Mouse (Mus musculus): ENCODE measurements at regions not wholly inside any gene's neighbourhood (a gene's known extent, or its start where the extent isn't known, plus 50 kb on each side); places are given as distances from the start of the nearest gene placed in this dataset.

DNA sequence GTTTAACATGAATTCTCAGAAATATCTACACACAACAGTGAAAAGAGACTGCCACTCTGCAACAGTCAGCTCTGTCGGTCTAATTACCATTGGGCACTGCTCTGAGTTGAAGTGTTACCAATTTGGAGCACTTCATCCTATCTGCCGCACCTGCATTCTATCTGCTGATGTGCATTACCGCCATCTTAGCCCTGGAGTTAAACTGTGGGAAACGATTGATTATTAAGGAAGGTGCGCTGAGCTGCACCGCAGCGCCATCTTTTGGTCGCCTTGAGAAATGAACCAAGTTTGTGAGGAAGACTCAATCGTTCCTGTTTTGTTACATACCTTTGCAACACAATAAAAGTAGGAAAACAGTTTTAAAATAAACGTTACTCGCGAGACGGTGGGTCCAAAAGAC, 110.5 kb downstream of the Rergl start:
- CTCF ChIA-PET = no interaction called here

DNA sequence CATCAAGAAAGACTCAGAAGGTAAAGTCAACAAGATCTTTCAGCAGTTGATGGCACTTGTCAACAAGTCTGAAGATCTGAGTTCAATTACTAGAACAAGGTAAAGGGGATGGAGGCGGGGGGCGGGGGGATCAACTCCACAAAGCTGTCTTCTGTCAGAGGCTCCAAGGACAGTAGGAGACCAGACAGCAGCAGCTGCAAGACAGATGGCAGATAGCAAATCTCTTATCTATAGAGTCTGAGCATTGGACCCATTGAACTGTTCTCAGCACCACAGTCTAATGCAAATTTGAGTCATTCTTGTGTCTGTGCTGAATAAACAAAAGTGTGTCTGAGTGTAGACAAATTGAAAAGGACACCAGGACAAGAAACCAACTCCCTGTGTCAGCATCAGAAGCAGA, 150.8 kb downstream of the Rergl start:
- CTCF ChIA-PET = no interaction called here

DNA sequence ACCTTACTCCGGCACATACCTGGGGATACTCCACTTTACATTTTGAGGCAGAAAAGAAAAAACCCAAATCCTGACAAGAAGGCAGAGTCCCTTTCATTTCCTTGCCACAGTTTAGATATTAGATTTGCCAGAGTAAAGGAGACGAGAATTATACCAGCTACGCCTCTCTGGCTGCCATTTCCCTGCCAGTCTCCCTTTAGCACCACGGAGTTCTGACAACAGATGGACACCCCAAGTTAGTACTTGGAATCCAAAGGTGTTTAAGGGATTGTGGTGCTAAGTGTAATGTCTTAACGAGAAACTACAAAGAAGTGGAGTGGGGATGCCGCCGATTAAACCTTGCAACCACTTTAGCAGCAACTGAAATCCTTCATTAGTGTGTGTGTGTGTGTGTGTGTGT, 176.6 kb downstream of the Rergl start:
- CTCF ChIA-PET = no interaction called here

DNA sequence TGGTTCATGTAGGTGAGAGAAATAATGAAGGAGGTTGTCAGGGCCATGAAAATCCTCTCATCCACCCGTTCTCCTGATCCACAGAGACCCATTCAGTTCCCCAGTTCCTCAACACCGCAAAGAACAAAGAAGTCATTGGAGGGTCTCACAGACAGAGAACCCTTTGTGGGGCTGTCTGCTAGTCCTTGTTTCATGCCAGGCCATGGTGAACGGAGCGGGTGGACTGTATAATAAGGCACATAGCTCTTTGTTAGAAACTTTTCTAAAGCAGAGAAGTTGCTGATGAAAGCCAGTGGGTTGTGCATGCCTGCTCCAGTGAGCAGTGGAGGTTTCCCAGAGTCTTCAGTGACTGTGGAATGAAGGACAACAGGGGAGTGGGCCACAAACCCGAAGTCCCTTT, 194.1 kb downstream of the Rergl start:
- CTCF ChIA-PET = no interaction called here

DNA sequence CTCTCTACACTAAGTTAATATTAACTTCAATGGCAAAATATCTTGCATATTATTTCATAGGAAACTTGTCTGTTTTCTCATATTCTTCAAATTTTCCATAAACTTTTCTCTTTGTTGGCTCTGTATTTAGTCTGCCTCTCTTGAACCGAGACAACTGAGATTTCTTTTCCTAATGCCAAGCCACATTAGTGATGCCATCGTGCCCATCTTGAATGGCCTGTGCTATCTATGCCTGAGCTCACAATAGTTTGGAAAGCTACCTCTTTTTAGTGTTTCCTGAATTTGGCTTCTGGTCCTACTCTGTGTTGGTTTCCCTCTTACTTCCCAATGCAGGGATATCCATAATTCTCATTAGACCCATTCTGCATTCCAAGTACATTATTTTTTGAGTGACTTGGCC, 197.5 kb downstream of the Rergl start:
- CTCF ChIA-PET = no interaction called here

DNA sequence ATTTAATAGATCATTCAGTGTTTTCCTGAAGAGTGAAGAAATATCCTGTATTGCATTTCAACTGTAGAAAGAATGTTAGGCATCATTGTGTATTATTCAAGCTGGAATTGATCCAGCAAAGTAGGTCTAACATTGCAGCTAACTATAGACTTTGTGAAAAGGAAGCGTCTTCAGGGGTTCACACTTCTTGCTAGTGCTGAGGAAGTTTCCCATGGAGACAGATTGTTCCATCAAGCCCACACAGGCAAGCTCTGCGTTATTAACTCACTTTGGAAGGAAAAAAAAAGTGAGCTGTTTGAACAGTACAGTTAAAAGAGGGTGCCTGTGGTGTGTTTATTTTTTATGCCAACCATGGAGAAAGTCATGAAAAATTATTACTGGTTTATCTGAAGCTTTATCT, 206.1 kb downstream of the Rergl start:
- CTCF ChIA-PET = no interaction called here

DNA sequence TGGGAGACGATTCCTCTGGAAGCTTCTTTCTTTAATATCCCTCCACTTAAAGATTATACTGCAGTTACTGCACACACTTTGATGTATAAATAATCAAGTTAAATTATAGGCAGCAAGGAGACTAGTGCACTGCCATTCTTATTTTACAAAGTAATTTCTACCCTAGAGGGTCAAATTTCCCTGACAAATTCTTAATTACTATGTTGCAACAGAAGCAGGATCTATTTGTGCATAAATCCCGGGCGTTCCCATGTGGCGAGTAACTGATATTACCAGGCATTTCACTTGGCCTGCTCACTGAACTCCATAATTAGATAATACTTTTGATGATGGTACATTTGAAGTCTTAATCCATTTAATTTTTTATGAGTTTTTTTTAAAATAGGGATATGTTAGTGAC, 222.7 kb downstream of the Rergl start:
- CTCF ChIA-PET = no interaction called here

DNA sequence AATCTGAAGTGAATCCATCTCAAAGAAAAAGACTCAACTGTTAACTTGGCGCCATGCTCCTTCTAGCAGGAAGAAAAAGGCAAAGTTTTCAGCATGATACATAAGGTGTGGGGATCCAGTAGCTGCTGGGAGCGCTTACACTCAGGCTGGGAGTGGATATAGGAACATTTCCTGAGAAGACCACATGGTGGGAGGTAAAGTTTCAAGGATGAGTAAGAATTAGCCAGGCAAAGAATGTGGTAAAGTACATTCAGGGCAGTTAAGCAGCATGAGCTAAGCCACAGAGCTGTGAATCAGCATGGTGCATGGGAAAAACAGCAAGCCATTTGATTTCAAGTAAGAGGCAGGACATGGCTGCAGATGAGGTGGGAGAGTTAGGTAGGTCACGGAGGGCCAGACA, 226.3 kb downstream of the Rergl start:
- CTCF ChIA-PET = no interaction called here

DNA sequence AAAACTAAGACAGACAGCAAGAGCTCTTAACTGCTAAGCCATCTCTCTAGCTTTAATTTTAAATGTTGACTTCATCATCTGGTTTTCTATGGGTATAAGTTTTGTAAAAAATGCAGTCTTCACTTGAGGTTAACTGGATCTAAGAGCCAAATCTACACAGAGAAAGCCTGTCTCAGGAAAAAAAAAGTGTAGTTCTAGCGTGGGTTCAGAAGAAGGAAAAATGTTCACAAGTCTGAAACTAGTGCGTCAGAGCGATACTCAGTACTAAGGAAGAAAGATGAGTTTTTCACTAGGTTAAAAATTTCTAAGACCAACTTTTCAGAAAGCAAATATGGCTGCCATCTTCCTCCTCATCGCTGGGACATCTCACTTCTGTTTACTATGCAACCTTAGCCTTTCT, 248.1 kb downstream of the Rergl start:
- CTCF ChIA-PET = no interaction called here

DNA sequence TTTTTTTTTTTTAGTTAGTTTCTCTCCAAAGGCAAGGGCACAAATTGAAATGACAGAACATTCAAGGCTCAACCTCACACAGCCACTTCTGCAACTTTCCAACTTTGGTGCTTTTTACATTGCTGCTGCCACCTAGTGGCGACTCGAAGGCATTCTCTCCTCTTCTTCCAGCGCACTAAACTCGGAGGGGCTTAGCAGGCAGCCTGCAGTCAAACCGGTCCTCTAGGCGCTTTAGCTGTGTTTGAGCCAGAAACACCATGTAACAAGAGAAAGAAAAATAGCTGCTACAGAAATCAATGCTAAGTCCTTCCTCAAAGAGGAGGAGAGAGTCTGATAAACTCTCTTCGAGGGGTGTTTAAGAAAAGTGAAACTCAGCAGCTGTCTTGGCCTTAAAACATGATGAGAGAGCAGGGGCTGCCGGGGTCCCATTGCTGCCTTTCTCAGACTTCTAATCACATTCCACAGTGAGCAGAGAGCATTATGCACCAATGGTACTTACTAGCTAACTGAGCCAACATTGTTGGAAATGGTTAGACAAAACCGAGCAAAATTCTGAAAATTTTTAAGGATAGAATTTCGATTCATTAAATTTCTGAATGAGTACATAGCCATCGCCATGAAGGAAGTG, 252.7 kb downstream of the Rergl start:
- CTCF ChIA-PET = no interaction called here

DNA sequence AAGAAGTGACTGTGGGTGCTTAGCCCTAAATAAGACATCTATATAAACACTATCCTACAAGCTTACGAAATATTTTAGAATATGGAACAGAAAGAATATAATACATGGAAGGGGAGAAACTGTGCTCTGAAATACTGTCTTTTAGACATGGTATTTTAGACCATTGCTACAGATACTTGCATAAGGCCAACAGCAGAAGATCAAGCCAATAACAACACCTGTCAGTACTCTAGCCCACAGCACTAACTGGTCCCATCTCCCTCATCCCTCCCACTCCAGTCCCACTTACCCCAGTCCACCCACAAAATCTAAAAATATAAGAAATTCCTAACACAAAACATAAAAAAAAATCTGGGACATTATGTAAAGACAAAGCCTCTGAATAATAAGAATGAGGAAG, 275.6 kb downstream of the Rergl start:
- CTCF ChIA-PET = no interaction called here

DNA sequence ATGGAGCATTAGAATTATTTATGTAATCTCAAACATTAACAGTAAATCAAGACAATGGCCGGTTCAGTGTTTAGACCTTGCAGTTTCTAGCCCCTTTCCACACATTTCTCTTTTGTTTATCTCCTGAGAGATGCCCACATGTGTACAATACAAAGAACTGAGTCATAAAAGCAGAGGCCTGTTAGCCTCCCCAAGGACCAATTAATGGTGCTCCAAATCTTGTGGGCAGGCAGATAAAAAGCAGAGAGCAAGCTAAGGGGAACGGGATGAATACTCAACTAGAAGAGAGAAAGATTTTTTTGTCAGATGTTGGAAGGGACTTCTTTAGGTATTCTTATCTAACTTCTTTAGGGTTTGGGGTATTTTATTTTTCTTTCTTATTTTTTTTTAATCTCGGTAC, 287.3 kb downstream of the Rergl start:
- CTCF ChIA-PET = no interaction called here

DNA sequence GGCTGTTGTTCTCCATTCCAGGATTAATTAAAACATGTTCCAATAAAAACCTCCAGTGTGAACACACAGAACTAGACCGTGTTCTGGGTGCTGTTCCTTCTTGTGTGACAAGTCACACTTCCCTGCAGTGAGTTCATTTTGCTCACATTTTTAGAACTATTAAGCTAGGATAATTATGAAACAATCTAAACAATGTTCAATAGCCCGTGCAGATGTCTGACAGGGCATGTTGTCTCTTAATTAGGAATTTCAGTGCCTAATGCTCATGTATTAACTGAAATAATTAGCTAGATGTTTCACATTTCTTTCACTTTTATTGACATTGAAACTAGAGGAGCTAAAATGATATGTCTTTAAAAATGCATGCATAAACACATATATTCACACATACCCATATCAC, 291.5 kb downstream of the Rergl start:
- CTCF ChIA-PET = no interaction called here

DNA sequence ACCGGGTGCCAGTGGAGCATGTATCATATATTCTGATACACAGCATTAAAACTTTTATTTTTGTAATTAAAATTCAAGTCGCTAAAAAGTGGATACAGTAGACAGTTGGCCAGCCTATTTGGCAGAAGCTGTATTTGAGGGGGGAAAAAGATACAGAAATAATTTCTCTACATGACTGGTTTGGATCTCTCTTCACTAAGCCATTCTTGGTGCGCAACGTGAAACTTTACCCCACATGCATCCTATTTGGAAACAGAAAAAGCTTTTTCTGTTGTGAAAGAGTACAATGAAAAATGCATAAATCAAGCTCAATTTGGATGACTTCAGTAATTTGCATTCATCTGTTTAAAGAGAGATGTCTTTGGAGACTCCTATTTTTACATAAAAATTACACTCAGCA, 303.2 kb downstream of the Rergl start:
- CTCF ChIA-PET = no interaction called here

DNA sequence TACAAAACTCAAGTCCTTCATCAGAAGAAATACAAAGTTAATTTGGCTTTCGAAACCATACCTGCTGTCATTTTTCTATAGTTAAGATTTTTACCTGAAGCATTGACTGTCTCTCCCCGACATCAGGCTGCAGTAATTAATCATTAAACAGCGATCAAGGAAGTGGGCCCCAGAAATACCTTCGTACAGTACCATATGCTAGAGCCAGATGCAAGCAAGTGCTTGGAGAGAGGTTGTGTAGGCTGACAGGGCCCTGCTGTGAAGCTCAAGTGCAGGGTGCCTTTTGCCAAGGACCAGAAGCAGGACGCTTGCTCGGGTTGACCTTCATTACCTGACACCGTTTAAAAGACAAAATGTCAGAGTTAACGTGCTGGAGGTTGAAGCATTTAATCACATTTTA, 315.3 kb downstream of the Rergl start:
- CTCF ChIA-PET = no interaction called here

DNA sequence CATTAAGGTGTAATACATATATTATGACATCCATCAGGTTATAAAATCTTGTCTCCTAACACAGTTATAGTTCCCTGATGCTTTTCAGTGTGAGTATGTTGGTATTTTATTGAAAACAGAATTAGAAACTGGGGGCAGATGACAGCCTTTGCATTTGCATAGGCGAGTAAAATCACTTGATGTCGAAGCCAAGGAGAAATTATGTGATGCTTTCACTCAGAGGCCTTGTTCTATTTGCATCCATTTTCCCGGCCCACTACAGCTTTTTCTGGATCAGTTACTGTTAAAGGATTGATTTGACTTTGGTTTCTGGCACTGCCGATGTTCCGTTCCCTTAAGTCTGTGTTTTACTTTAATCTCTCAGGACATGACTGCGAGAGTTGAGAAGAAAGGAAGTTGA, 341.4 kb downstream of the Rergl start:
- CTCF ChIA-PET = no interaction called here

DNA sequence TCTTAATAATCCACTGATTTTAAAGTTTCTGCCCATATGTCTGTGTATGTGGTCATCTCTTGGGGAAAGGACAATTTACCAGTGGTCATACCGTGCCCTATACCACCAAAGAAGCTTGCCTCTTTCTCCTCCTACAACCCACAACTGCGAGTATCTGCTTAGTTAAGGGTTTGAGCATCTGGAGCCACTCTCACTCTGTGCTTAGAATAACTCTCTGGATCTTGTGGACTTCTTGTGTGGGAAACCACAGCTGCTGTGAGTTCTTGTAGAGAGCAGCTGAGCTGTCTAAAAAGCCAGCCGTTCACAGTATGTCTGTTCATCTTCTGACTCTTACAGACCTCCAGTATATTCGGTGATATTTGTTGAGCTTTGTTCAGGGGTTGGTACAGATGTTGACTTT, 342.0 kb downstream of the Rergl start:
- CTCF ChIA-PET = no interaction called here

DNA sequence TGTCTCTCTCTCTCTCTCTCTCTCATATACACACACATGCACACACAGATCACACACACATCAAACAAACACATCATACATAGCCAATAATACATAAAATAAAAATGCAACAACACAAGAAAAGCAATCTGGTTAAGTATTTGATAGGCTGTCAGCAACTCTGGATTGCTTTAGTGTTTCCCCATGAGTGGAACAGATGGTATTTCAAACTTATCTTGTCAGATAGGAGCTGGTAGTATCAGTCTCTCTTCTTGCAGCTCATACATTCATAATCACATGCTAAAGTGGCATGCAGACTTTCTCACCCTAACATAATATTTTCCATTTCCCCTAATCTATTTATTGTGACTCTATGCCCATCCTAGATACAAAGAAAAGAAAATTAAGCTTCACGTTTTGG, 347.0 kb downstream of the Rergl start:
- CTCF ChIA-PET = no interaction called here

DNA sequence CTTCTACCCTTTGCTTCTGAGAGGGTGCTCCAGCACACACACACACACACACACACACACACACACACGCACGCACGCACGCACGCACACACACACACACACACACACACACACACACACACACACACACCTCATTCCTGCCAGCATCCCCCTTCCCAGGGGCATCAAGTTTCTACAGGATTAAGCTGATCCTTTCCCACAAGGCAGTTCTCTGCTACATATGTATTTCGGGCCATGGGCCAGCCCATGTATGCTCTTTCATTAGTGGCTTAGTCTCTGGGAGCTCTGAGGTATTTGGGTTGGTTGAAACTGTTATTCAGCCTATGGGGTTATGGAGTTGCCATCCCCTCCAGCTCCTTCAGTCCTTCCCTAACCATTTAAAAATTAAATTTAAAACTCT, 366.1 kb downstream of the Rergl start:
- CTCF ChIA-PET = no interaction called here

DNA sequence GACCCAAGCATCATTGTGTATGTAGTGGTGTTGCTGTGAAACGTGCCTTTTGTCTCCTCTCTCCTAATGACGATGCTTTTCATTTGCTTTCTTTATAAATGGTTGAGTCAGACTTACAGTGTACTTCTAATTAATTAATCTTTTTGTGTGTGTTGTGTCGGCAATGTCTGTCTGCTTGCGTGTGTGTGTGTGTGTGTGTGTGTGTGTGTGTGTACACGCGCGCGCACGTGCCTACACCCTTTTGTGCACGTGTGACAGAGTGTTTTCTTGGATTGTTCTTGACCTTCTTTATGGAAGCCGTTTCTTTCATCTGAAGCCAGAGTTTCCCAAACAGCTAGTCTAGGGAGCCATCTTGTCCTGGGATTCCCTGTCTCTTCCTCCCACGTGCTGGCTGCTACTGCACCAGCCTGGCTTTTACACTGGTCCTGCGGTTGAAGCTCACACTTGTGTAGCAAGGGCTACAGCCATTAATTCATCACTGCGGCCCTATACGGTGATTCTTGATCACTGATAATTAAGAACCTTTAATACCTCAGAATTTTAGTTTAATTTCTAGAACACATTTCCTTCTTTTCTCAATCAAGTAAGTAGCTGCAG, 369.6 kb downstream of the Rergl start:
- CTCF ChIA-PET = no interaction called here

DNA sequence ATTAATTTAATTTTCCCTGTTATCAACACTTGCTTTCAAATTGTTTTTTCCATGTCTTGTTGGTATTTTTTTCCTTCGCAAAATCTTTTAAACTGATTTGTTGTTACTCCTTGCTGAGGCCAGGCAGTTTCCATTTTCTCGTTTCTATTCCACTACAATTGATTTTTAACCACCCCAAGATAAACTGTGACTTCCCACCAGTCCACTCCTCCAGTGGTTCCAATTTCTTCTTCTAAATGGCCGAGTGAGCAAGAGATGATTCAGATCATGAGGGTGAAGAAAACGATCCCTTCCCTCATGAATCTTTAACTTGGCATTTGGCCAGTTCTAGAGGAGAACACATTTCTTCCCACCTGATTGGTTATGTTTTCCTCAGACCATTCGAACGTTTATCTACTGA, 393.5 kb downstream of the Rergl start:
- CTCF ChIA-PET = no interaction called here

DNA sequence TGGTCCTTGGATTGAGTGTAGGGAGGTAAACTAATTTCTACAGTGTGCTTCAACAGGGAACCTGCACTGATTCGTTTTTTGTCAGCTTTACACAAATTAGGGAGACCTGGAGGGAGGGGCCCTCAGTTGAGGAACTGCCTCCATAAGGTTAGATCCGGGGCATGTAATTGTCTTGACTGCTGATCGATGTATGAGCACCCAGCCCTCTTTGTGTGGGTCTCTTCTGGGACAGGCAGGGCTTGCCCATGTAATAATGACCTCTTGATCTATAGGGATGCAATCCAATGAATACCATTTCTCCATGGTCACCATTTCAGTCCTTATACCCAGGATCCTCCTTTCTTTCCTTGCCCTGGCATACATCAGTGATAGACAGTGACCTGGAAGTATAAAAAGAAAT, 398.4 kb downstream of the Rergl start:
- CTCF ChIA-PET = interaction anchor here (0.7 kb wide), 1 partner anchor 232 kb away, joined by 10 read pairs; no protein-coding TSS in a partner anchor

DNA sequence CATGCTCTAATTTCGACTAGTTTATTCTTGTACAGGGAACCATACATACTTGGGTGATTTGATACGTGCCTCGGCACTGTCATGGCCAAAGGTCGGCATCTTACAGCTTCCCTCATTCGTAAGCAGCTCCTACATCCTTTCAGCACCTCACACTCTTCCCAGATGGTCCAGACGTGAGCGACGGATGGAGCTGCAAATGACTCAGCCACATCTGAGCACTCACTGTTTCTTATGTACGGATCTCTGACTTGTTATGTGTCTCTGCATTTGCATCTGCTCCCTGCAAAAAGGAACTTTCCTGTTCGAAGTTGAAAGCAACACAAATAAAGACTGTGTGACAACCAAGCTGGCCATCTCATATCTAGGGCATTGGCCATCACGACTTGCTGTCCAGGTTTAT, 402.5 kb downstream of the Rergl start:
- CTCF ChIA-PET = no interaction called here

DNA sequence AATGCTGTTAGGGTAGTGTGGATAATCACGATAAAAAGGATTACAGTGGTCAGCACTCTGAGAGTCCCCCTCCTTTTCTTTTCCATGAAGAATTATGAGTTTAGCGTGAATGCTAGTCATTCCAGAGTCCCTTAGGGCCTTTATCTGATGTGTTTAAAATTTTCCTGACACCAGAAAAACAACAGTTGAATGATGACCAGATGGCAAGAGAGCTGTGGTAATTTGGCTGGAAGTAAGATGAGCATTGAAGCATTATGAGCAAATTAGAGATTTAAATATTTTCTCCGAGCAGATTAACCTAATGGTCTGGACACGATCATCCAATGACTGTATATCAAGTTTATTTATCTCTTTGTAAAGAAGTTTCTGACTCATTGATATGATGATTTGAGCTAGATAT, 417.1 kb upstream of the Igbp1b start:
- CTCF ChIA-PET = no interaction called here

DNA sequence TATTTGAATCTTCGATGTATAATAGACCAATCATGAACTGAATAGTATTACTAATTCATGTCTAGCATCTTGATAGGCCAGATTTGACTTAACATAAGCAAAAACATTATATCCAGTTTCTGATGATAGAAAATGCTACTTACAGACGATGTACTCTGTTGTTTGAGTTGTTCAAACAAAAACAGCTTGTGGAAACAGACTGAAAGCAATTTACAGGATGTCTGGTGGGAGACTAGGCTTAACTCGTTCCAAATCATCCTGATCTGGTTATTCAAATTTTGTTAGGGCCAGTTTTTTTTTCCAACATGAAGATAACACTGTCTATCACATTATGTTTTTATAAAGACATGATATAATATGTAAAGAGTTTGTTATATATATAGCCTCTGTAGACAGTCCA, 369.4 kb upstream of the Igbp1b start:
- CTCF ChIA-PET = no interaction called here
